Mouse (Mus musculus): ENCODE results near the gene Fbxl8. TPM values are rescaled to one million over a fixed set of nuclear protein-coding genes. Genes with fewer than 3 reads are reported as not detected.
"Not testable (repeated sequence)": the region's sequence is repeated elsewhere in the genome, so short reads cannot be mapped to it uniquely, and the experiment has no call there.

The Fbxl8 gene
- total RNA-seq (2021), result 1 to 10 TPM; 3.3 to 4.0 TPM
- 10.4 and 11.5 TPM in 2 replicates for polyA plus RNA-seq (2012; rRNA removed)
- long read RNA-seq, partial matches to known transcripts, result 2 of 8 reads
- long read RNA-seq, other reads (novel, unspliced or antisense), result 4 of 8 reads

- peak; percentile 90 for DNase-seq
Observed at GRCm38 (mm10) chr8:105264024-105264982, at the start of gene Fbxl8, which contains the start of gene Tradd. Gene Fbxl8 (plus strand): TSS chr8:105264648. Gene Tradd (minus strand): TSS chr8:105264609.

GRCm38 (mm10) chr8:105217926-105218522 lies 46.4 kb upstream of the Fbxl8 start:
- DNase-seq, result no peak

- DNase-seq, result peak; percentile 19
Observed at GRCm38 (mm10) chr8:105223850-105224249, 40.6 kb upstream of the Fbxl8 start.

GRCm38 (mm10) chr8:105224413-105225271 lies 39.8 kb upstream of the Fbxl8 start, which contains the start of gene D230025D16Rik:
Gene D230025D16Rik (plus strand): TSS chr8:105225145.
- peak; percentile 97 for DNase-seq

GRCm38 (mm10) chr8:105225272-105225593 lies 39.2 kb upstream of the Fbxl8 start:
- DNase-seq, result no peak

- peak; percentile 13 for DNase-seq
Observed at GRCm38 (mm10) chr8:105225917-105226316, 38.5 kb upstream of the Fbxl8 start.

GRCm38 (mm10) chr8:105231503-105232320 lies 32.7 kb upstream of the Fbxl8 start:
- no peak for DNase-seq

- DNase-seq, result not testable (repeated sequence)
Observed at GRCm38 (mm10) chr8:105232321-105232693, 32.1 kb upstream of the Fbxl8 start.

- no peak for DNase-seq
Observed at GRCm38 (mm10) chr8:105233126-105233935, 31.1 kb upstream of the Fbxl8 start.

GRCm38 (mm10) chr8:105235206-105235605 lies 29.2 kb upstream of the Fbxl8 start:
- no peak for DNase-seq

- no peak for DNase-seq
Observed at GRCm38 (mm10) chr8:105237442-105238142, 26.9 kb upstream of the Fbxl8 start.

GRCm38 (mm10) chr8:105241016-105241415 lies 23.4 kb upstream of the Fbxl8 start:
- no peak for DNase-seq

- DNase-seq, result no peak
Observed at GRCm38 (mm10) chr8:105251954-105252353, 12.5 kb upstream of the Fbxl8 start.

- DNase-seq, result no peak
Observed at GRCm38 (mm10) chr8:105252680-105253537, 11.5 kb upstream of the Fbxl8 start.

- DNase-seq, result no peak
Observed at GRCm38 (mm10) chr8:105253766-105254151, 10.7 kb upstream of the Fbxl8 start.

- peak; percentile 90 for DNase-seq
Observed at GRCm38 (mm10) chr8:105254152-105254965, 10.1 kb upstream of the Fbxl8 start.

GRCm38 (mm10) chr8:105254966-105255350 lies 9.5 kb upstream of the Fbxl8 start, which contains the start of gene B3gnt9:
Gene B3gnt9 (minus strand): TSS chr8:105255153.
- DNase-seq, result peak; percentile 52

Data from adrenal gland, adult 2 months (tissue).